Mouse (Mus musculus) embryonic facial prominence, embryonic 10.5 days (tissue): ENCODE results near the gene Mrpl54. TPM values are rescaled to one million over a fixed set of nuclear protein-coding genes. Genes with fewer than 3 reads are reported as not detected.

Experiments used
- DNase-seq: peaks from one replicate; pipeline ENCODE4 v3.0.0-alpha.2; 2017; ENCODE audit warnings: low spot score
- H3K27ac ChIP-seq: fragments of 300-500 bp; sonication (generic); replicated peaks from 2 replicates; pipeline ENCODE4 v1.5.1; 2016; ENCODE audit warnings: mild to moderate bottlenecking
- H3K27me3 ChIP-seq: fragments of 300-500 bp; sonication (generic); replicated peaks from 2 replicates; pipeline ENCODE4 v1.6.1; 2016; ENCODE audit warnings: low read depth, mild to moderate bottlenecking; ENCODE audit not compliant: poor library complexity, severe bottlenecking
- H3K36me3 ChIP-seq: fragments of 300-500 bp; sonication (generic); replicated peaks from 2 replicates; pipeline ENCODE4 v1.6.1; 2016; ENCODE audit warnings: mild to moderate bottlenecking, moderate library complexity
- H3K4me1 ChIP-seq: fragments of 300-500 bp; sonication (generic); 2 replicates; pipeline ENCODE4 v1.6.1; 2016
- H3K4me3 ChIP-seq: fragments of 300-500 bp; sonication (generic); 2 replicates; pipeline ENCODE4 v1.5.1; 2016; ENCODE audit warnings: mild to moderate bottlenecking, moderate library complexity
- H3K9me3 ChIP-seq: fragments of 300-500 bp; sonication (generic); 2 replicates; pipeline ENCODE4 v1.6.1; 2016; ENCODE audit warnings: mild to moderate bottlenecking
- WGBS: fragments of 180-500 bp; shearing (Covaris S2); methylation state at CpG from one replicate; pipeline ENCODE4 v1.1.7; 2016; 5-methylcytosine and 5-hydroxymethylcytosine counted together
- polyA plus RNA-seq: library from polyadenylated mRNA; unstranded; fragments of >200 nt; fragmentation: Nextera tagmentation; extraction: Ambion mirVana; gene quantifications from 2 replicates; pipeline ENCODE4 v1.2.1, GENCODE M21; 2016

Mrpl54 gene
- polyA plus RNA-seq: 223 and 237 TPM in 2 replicates

GRCm38 (mm10) chr10:81266211-81267105 lies at the start of gene Mrpl54, which contains the start of gene Apba3:
TSS of gene Mrpl54 (minus strand) at chr10:81266934.
TSS of gene Apba3 (plus strand) at chr10:81266960.
- Histone ChIP-seq H3K4me1 (peaks cover 24% of the 10 kb centered on the region), H3K27ac (peak within 1 kb of the TSS; percentile 96), H3K36me3 (peaks cover 66% of the 10 kb centered on the region), H3K9me3 (no peaks in the 10 kb centered on the region), H3K4me3 (peak within 1 kb of the TSS; percentile 75), H3K27me3 (no peaks in the 10 kb centered on the region)
- peak; percentile 95 for DNase-seq
- WGBS: under 1% methylated on average over 48 of the region's 48 CpGs

- H3K27me3 ChIP-seq: 0 out of 2 replicates have a peak, but pooled peaks cover 6% of the 10 kb centered on the region
- no peak overlapping the region for H3K27ac ChIP-seq
- 89% methylated on average over 16 of the region's 16 CpGs for WGBS
- H3K9me3 ChIP-seq: no peaks in the 10 kb centered on the region
- DNase-seq: no peak
- H3K4me3 ChIP-seq: no peak overlapping the region
- H3K36me3 ChIP-seq: peaks cover 83% of the 10 kb centered on the region
- peaks cover 43% of the 10 kb centered on the region for H3K4me1 ChIP-seq
Observed at GRCm38 (mm10) chr10:81315587-81315986, 48.9 kb upstream of the Mrpl54 start.

GRCm38 (mm10) chr10:81314201-81314600 lies 47.5 kb upstream of the Mrpl54 start:
- H3K4me1 ChIP-seq: peaks cover 36% of the 10 kb centered on the region

GRCm38 (mm10) chr10:81313581-81313980 lies 46.8 kb upstream of the Mrpl54 start:
- H3K4me1 ChIP-seq: peaks cover 30% of the 10 kb centered on the region
- H3K27me3 ChIP-seq: 0 out of 2 replicates have a peak, but pooled peaks cover 6% of the 10 kb centered on the region
- DNase-seq: no peak
- peak overlapping the region; percentile 21; the same call in 1 of the 2 replicates for H3K4me3 ChIP-seq
- 94% methylated on average over 13 of the region's 13 CpGs for WGBS
- no peaks in the 10 kb centered on the region for H3K9me3 ChIP-seq
- H3K36me3 ChIP-seq: peaks cover 100% of the 10 kb centered on the region
- H3K27ac ChIP-seq: no peak overlapping the region

More at GRCm38 (mm10) chr10:81314201-81314600, 47.5 kb upstream of the Mrpl54 start:
- Histone ChIP-seq H3K27me3 (0 out of 2 replicates have a peak, but pooled peaks cover 6% of the 10 kb centered on the region), H3K36me3 (peaks cover 97% of the 10 kb centered on the region), H3K9me3 (no peaks in the 10 kb centered on the region), H3K4me3 (no peak overlapping the region), H3K27ac (no peak overlapping the region)
- DNase-seq: no peak
- 83% methylated on average over 7 of the region's 7 CpGs for WGBS

- 90% methylated on average over 5 of the region's 5 CpGs for WGBS
- no peaks in the 10 kb centered on the region for H3K27me3 ChIP-seq
- H3K4me3 ChIP-seq: no peak overlapping the region
- no peaks in the 10 kb centered on the region for H3K9me3 ChIP-seq
- peaks cover 96% of the 10 kb centered on the region for H3K36me3 ChIP-seq
- DNase-seq: no peak
- H3K4me1 ChIP-seq: peaks cover 2% of the 10 kb centered on the region
- no peak overlapping the region for H3K27ac ChIP-seq
Observed at GRCm38 (mm10) chr10:81309571-81309970, 42.8 kb upstream of the Mrpl54 start.

GRCm38 (mm10) chr10:81306837-81307682 lies 40.3 kb upstream of the Mrpl54 start:
- Histone ChIP-seq H3K27ac (no peak overlapping the region), H3K9me3 (no peaks in the 10 kb centered on the region), H3K4me1 (peaks cover 26% of the 10 kb centered on the region), H3K4me3 (no peak overlapping the region), H3K27me3 (no peaks in the 10 kb centered on the region), H3K36me3 (peaks cover 81% of the 10 kb centered on the region)
- WGBS: 94% methylated on average over 21 of the region's 21 CpGs
- no peak for DNase-seq

- DNase-seq: no peak
- Histone ChIP-seq H3K4me3 (no peak overlapping the region), H3K9me3 (no peaks in the 10 kb centered on the region), H3K36me3 (peaks cover 79% of the 10 kb centered on the region), H3K27ac (no peak overlapping the region), H3K4me1 (peaks cover 32% of the 10 kb centered on the region), H3K27me3 (no peaks in the 10 kb centered on the region)
- 95% methylated on average over 12 of the region's 12 CpGs for WGBS
Observed at GRCm38 (mm10) chr10:81306173-81306668, 39.5 kb upstream of the Mrpl54 start.

- Histone ChIP-seq H3K27ac (no peak overlapping the region), H3K4me1 (peaks cover 38% of the 10 kb centered on the region), H3K9me3 (no peaks in the 10 kb centered on the region), H3K4me3 (no peak overlapping the region), H3K27me3 (no peaks in the 10 kb centered on the region), H3K36me3 (peaks cover 77% of the 10 kb centered on the region)
- WGBS: 93% methylated on average over 14 of the region's 14 CpGs
- no peak for DNase-seq
Observed at GRCm38 (mm10) chr10:81305663-81306062, 38.9 kb upstream of the Mrpl54 start.

- no peaks in the 10 kb centered on the region for H3K9me3 ChIP-seq
- 24% methylated on average over 8 of the region's 9 CpGs for WGBS
- peak; percentile 64 for DNase-seq
- H3K4me3 ChIP-seq: no peak overlapping the region
- peaks cover 48% of the 10 kb centered on the region for H3K4me1 ChIP-seq
- peaks cover 76% of the 10 kb centered on the region for H3K36me3 ChIP-seq
- H3K27me3 ChIP-seq: no peaks in the 10 kb centered on the region
- H3K27ac ChIP-seq: no peak overlapping the region
Observed at GRCm38 (mm10) chr10:81304597-81305238, 38.0 kb upstream of the Mrpl54 start.

GRCm38 (mm10) chr10:81303761-81304160 lies 37.0 kb upstream of the Mrpl54 start:
- Histone ChIP-seq H3K27ac (peak overlapping the region; percentile 36; the same call in 1 of the 2 replicates), H3K36me3 (peaks cover 68% of the 10 kb centered on the region), H3K4me1 (peaks cover 57% of the 10 kb centered on the region), H3K27me3 (no peaks in the 10 kb centered on the region), H3K9me3 (no peaks in the 10 kb centered on the region), H3K4me3 (no peak overlapping the region)
- WGBS: 77% methylated on average over 7 of the region's 7 CpGs
- no peak for DNase-seq

GRCm38 (mm10) chr10:81303258-81303657 lies 36.5 kb upstream of the Mrpl54 start:
- H3K4me3 ChIP-seq: 0 out of 2 replicates have a peak overlapping the region, but pooled peaks have one; percentile 9
- peak overlapping the region; percentile 36 for H3K27ac ChIP-seq
- no peaks in the 10 kb centered on the region for H3K9me3 ChIP-seq
- no peaks in the 10 kb centered on the region for H3K27me3 ChIP-seq
- H3K4me1 ChIP-seq: peaks cover 57% of the 10 kb centered on the region
- WGBS: 78% methylated on average over 10 of the region's 10 CpGs
- H3K36me3 ChIP-seq: peaks cover 68% of the 10 kb centered on the region
- DNase-seq: no peak
